Mouse (Mus musculus) gonadal fat pad, adult 2 months (tissue): ENCODE results near the gene Txnrd1. TPM values are rescaled to one million over a fixed set of nuclear protein-coding genes. Genes with fewer than 3 reads are reported as not detected.
A peak's percentile ranks its signal among the peaks of the same experiment; 100 is the strongest.

Experiments used
- DNase-seq: peaks from one replicate; pipeline ENCODE4 v3.0.0-alpha.2; 2012; ENCODE audit warnings: low read depth
- polyA plus RNA-seq: library from polyadenylated mRNA; depleted of rRNA; stranded (reverse); fragments of >200 nt; gene quantifications from 2 replicates; pipeline ENCODE4 v1.2.3, GENCODE M21; 2012; rRNA removed

Txnrd1 gene
- polyA plus RNA-seq: 36.1 and 44.0 TPM in 2 replicates

DNA sequence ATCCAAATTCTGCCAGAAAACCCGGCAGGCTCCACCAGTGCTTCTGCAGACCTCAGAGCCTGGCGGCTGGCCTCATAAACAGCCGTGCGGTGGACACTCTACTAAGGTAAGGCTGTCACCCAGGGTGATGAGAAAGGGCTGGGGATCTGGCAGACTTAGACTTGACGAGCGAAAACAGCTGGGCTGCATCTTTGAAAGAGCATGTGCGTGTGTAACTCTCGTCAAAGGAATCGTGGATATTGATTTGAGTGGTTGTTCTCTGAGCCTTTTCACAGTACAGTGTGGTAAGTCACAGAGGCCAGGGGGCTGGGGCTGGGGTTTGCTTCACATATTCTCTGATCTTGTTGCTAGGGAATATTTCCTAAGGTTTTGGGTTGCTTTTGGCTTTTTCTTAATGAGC is at the start of gene Txnrd1:
TSS of gene Txnrd1 (plus strand) at position 26 of the 400 bp plus-strand sequence.
- DNase-seq: no peak

DNA sequence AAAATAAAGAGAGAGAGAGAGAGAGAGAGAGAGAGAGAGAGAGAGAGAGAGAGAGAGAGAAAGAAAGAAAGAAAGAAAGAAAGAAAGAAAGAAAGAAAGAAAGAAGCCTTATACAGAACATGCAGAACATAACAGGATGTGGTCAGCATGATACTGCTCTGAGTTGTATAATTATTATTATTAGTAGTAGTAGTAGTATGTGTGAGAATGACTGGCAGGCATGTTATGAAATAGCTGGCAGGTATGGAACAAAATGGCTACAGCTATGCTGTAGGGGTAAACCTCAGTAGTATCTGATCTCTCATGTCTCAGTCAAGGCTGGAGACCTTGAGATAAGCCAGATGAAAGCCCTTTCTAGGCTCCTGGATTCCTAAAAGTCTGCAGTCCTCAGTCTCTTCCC is 44.6 kb upstream of the Txnrd1 start:
- DNase-seq: no peak

DNA sequence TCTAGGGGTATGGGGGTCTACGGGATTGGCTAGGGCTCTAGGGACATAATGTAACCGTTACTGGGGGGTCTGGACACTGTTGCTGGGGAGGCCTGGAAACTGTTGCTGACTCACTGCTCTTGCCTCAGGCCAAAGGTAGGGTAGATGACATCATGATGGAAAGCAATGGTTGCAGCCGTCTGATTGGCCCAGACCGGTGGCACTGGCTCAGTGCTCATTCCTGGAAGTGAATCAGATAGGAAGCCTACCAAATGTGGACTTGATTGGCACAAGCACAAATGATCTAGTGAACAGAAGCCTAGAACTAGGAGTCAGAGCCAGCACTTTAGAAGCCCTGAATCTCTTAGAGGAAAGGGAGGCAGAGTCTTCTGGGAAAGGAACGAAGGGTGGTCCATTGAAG is 43.2 kb upstream of the Txnrd1 start:
- DNase-seq: no peak

DNA sequence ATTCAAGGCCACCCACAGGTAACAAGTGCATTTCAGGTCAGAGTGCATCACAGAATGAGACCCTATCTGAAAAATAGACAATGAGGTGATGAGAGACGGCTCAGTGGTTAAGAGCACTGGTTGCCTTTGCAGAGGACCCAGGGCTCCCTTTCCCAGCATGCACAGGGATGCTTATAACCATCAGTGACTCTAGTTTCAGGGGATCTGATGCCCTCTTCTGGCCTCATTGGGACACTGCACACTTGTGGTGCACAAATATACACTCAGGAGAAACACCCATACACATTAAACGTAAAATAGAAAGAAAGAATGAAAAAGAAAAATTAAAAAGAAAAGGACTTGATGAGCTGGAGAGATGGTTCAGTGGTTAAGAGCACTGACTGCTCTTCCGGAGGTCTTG is 42.0 kb upstream of the Txnrd1 start:
- DNase-seq: no peak

DNA sequence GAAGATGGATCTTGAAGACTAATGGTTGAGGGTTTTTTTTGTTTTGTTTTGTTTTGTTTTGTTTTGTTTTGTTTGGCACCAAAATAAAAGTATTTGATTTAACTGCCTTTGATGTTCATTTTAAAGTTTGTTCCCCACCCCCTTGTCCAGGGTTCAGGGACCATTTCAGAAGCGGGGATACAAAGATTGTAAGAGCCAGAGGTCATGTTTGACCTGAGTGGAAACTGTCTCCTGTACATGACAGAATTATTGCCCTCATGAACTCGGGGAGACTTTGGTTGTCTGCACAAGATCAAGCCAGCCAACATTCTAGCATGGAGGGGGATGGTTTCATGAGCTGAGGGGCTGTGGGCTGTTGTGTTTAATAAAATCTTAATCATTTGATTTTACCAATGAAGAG is 41.4 kb upstream of the Txnrd1 start:
- no peak for DNase-seq

DNA sequence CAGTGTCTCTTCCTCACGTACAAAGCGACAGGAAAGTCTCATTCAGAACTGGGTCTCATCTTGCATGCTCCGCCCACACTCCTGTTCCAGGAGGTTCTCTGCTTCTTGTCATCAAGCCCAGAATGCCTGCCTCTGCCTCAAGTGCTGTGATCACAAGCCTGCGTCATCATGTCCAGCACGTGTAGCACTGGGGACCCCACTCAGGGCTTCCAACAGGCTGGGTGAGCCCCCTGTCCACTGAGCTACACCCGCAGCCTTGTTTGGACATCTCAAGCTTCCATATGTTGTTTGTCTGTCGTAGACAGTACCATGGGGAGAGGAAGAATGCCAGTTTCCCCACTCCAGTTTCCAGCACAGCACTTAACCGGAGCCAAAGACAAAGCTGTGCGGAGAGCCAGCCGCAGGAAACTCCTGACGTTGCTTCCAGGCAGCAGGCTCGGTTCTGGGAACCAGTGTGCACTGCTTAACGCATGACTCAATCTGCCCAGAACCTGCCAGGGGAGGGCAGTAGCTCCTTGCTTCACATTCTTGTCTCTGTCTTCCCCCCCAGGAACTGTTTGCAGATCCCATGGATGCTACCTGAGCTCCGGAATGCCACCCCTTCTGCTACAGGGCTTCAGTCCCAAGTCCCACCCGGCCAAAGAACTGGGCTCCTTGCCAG is 38.5 kb upstream of the Txnrd1 start:
- peak; percentile 76 for DNase-seq

DNA sequence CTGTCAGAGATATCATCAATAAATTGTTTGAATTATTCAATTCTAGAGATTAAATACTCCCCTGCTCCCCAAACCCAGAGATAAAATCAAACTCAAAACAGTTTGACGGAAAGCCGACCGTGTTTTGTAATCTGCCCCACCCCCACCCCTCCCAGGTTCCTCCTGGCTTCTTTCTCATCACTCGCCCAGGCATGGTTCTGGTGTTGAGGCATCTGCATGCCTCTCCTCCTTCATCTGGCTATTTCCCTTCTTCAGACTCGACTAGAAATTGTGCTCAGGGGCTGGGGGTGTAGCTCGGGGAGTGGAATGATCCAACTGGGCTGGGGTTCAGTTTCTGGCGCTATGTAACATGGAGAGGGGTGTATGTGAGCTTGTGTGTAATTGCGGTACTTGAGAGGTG is 38.0 kb upstream of the Txnrd1 start:
- no peak for DNase-seq

DNA sequence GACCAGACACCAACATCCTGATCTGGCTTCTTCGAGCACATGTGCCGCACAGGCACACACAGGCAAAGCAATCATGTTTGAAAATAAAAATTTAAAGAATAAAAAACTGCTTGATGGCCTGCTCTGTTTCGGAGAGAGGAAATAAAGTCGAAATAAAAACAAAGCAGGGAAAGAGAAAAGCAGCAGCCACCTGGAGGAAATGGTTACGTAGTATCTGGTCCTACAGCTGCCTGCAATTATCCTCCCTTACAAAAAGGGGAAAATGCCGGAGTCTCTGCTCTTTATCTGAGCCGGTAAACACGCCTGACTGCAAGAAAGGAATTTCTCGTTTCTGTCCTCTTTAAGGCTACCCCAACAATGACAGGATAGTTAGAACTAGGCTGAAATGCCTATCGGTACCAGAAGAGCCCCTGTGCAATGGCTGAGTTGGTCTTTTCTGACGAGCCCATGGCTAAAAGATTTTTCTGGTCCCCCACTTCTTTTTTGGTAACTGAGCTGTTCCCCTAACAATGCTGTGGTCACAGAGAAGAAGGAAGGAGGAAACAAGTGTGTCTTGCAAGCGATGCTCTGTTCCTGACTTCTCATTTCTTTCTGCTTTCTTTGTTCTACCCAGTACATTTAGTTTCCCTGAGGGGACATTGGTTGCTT is 37.2 kb upstream of the Txnrd1 start:
- no peak for DNase-seq

DNA sequence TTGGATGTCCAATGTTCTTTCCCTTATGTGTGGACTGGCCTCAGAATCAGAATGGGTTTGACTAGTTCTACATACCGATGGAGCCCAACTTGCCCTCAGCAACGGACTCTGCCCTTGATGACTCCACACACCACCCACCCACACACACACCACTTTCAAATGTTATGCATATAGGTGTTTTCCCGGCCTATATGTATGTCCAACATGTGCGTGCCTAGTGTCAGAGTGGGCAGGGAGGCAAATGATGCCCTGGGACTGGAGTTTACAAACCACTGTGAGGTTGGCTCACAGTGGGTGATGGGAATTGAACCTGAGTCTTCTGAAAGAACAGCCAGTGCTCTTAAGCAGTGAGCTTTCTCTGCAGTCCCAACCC is 36.6 kb upstream of the Txnrd1 start:
- DNase-seq: no peak

DNA sequence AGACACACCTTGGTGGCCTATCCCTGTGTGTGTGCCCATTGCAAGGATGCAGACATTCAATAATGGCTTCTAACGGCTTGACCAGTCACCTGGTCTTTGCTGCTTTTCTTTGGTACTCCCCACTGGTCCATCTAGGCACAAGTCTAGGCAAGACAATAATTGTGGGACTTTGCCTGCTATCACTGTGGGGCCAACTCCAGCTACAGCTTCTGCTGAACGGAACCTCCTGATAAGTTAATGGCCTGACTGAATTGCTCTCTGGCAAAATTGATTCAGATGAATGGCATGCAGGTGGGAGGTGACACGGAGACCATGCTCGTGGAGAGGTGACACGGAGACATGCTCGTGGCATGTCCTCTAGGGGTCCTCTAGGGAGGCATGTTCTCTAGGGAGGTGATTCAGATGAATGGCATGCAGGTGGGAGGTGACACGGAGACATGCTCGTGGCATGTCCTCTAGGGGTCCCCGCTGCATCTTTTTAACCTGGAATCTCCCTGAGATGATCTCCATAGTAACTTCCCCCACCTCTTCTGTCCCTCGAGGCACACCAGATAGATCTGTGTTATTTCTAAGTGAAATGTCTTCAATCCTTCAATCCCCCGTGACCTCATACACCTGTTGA is 35.3 kb upstream of the Txnrd1 start:
- no peak for DNase-seq

DNA sequence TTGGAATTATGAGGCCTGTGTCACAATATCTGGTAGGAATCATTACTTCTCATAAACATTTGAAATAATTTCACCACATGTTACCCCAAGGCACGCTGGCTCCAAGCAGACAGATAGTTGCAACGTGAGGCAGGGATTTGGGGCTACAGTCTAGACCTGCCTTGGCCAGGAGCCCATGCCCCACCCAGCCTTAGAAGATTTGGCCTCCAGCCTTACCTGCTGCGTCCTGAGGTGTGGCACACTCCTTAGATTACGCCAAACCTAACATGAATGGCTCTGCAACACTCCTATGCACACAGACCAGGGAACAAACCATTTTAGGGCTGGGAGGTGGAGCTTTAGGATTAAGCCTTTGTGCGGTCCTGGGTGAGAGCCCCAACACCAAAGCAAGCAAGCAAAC is 33.7 kb upstream of the Txnrd1 start:
- peak; percentile 41 for DNase-seq

DNA sequence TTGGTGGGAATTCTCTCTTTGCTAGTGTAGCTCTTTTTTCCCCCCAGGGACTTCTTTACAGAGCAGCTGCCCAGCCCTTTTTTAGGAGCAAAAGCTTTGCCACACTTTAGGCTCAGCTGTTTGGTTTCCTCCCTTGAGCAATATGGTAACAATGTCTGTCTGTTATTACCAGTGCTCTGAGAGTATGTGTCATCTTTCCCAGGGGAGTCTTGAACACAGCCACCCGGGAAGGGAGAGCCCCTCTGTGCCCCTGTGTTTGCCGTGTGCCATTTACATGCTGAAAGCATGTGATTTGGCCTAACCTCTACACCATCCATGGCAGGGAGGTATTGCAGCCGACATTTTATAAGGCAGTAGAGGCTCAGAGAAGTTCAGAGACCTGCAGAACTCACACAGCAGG is 29.4 kb upstream of the Txnrd1 start:
- no peak for DNase-seq

DNA sequence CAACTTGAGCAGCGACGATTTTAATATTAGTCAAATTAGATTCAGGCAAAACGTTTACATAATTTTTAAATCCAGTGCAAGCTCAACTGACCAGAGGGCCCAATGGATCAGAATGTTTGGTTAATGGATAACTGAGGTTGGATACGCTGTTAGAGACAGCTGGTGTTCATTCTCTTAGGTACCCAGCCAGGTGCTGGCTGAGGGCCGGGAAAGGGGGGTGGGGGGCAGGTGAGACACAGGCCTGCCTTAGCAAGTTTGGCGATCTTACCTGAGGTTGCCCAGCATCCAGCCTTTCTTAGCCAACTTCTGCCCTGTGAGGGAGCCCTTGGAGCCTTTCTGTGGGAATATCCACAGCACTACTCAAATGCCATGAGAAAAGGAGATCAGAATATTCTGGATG is 28.6 kb upstream of the Txnrd1 start:
- no peak for DNase-seq

DNA sequence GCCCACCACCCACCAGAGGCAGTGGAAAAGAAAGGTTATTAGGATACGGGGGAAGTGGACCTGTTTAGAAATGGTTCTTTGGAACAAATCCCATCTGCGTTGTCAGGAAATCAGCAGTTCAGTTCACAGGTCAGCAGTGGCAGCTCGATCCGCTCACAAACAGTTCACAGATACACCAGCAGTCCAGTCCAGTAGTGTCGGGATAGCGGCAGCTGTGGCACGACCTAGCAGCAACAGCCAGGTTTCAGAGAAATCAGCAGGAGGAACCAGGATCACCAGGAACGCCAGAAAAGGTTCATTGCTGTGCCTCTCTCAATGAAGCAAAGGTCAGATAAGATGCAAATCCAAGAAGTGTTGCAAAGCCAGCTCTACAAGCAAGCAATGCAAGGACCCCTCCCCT is 27.3 kb upstream of the Txnrd1 start:
- DNase-seq: no peak

DNA sequence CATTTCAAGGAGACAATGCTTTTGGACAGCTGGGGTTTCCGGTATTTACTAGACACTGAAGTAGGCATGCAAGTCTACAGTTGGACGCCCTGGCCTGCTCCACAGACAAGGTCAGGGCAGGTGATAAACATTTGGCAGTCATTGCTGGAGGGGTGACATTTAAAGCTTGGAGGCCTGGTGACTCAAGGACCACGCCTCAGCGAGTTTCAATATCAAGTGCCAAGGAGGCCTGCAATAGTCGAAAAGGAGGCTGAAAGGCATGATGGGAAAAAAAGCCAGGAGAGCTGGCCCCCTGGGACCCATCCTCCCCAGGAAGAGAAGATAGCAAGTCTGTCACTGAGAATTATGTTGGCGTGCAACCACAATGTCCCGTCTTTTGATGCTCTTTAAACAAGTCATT is 26.5 kb upstream of the Txnrd1 start:
- DNase-seq: no peak

DNA sequence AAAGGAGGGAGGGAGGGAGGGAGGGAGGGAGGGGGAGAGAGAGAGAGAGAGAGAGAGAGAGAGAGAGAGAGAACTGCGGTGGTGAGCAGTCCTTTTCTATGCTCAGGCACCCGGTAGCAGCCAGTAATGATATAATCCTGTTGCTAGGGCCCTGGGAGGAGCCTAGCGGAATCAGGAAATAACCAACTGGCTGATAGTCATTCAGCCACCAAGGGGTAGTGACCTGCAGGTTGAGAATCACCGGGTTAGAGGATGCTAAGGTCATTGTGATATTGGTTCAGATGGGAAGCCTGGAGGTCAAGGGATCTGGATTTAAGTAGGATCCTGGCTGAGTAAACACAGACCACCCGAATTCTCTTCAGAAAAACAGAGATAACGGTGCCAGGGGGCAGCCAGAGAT is 25.6 kb upstream of the Txnrd1 start:
- no peak for DNase-seq

DNA sequence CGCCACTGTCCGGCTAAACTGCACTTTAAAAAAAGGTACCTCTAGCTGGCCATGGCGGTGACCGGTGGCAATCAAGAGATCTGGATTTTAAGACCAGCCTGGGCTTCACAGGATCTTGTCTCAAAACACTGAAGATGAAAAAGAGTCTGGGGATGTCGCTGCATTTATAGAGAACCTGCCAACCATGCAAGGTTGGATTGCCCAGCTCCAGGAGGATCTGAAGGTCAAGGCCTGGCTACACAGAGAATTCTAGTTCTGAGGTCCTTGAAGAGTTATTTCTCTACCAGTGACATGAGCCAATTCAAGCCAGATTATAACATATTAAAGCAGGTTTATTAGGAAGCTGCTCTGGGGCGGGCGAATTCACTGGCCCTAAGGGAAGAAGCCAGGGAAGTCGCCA is 24.9 kb upstream of the Txnrd1 start:
- no peak for DNase-seq

DNA sequence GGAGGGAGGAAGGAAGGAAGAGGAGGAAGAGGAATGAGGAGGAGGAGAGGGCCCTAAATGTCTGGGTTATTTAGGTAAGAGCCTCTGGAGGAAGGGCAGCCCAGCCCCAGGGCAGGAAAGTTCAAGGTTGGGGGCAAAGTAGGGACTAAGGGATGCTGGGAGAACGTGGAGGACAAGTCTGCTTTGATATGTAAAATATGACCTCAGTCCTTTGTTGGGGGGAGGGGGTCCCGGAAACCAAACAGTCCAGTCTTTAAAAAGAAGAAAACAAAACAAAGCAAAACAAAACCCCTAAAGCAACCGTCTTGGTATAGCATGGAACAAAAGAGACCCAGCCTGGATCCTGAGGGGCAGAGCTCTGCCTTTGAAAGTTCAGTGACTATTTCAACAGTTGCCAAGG is 24.4 kb upstream of the Txnrd1 start:
- no peak for DNase-seq

DNA sequence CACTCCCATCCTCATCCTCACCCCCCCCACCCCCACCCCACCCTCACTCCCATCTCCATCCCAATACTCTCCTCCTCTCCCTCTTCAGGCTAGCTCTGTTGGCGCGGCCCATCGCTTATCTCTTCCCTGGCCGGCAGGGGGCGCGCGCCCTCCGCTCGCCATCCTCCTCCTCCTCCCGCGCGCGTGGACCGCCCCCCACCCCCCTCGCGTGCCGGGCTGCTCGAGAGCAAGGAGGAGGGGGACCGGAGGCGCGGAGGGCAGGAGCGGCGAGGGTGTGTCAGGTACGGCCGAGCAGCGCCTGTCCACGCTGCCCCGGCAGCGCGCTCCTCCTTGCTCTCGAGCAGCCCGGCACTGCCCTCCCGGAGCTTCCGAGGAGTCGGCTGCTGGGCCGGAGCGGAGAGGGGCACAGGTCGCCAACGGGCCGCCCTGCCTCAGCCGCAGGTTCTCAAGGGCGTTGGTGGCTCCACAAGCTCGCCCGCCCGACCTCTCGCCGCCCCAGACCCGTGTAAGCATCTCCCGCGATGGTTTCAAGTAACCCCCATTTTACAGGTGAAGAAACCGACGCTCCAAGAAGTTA is 21.8 kb upstream of the Txnrd1 start:
- no peak for DNase-seq

DNA sequence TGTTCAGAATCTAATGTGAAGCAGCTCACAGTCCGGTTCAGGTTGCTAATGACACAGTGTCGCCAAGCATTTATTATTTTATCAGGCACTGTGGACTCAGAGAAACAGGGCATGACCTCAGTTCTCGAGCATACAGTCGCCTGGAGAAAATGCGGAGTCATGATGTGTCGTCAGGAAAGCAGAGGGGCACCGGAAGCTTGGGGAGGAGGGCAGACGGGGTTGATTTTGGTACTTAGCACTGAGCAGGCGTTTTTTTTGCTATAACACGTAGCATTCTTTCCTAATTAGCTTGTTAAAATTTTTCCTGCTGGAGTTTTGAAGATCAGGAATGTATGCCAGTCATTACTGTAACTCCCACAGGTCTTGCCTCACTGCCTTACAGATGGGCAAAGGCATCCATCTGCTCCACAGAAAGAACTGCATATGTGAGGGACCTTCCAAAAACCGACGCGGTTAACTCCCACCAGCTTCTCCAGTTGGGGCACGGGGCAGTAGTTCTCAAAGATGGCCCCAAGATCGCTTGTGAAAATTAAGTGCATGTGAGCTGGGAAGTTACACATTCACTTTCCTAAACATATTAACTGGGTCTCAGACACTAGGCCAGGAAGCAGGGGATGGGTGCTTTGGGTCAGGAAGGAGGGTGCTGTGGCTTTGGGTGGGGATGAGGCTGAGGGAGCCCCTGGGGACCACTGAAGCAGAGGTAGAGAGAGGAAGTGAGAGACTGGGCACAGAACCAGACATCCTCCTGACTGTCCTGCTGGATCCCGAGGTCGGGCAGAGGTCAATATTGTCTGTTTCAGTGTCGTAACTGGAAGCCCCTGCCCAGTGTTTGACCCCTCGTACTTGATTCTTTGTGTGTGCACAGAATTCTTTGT is 19.4 kb upstream of the Txnrd1 start:
- no peak for DNase-seq

DNA sequence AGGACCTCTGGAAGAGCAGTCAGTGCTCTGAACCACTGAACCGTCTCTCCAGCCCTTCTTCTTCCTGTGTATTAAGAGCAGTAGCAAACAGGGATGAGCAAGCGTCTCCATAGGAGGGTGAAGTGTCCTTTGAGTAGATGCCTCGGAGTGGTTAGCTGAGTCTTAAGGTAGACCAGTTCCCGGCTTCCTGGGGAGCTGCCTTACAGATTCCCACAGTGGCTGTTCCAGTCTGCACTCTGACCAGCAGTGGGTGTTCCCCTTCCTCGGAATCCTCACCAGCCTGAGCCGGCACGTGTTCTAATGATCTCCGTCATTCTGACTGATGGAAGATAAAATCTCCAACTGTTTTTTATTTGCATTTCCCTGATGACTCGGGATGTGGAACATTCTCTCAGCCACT is 17.3 kb upstream of the Txnrd1 start:
- DNase-seq: no peak

DNA sequence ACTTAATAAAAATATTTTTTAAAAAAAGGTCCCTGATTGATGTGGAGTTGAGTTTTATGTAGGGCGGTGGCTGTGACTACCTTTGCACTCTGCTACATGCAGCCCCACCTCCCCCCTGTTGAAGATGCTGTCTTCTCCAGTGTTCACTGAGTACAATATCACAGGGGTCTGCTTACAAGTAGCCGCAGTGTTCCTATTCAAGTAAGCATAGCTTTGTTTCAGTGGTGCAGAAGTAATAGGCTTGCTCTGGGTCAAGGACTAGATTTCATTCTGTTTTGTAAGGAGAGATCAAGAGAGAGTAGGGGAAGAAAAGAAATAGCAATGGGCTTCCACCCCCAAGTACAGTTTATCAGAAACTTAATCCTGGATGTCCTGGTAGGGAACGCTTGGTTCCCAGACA is 16.2 kb upstream of the Txnrd1 start:
- DNase-seq: no peak
